Mouse (Mus musculus) hindbrain, postnatal 0 days (tissue): ENCODE data around the gene Ccdc71. TPM values are rescaled to one million over a fixed set of nuclear protein-coding genes. Genes with fewer than 3 reads are reported as not detected.

ENCODE experiments used
- ATAC-seq: fragments of 200-750 bp; cut with Nextera tagmentation; 2 replicates; pipeline ENCODE4 v1.8.0; 2017; ENCODE audit warnings: mild to moderate bottlenecking, moderate TSS enrichment, moderate library complexity
- DNase-seq: peaks from one replicate; pipeline ENCODE4 v3.0.0-alpha.2; 2015; ENCODE audit warnings: low spot score
- H3K27ac ChIP-seq: fragments of 300-500 bp; sonication (generic); 2 replicates; pipeline ENCODE4 v1.5.1; 2014; ENCODE audit warnings: mild to moderate bottlenecking
- H3K27me3 ChIP-seq: fragments of 300-500 bp; sonication (generic); 2 replicates; pipeline ENCODE4 v1.6.1; 2014; ENCODE audit warnings: low read length, mixed read lengths; ENCODE audit not compliant: insufficient read depth
- H3K36me3 ChIP-seq: fragments of 300-500 bp; sonication (generic); 2 replicates; pipeline ENCODE4 v1.6.1; 2014; ENCODE audit warnings: low read length, mixed read lengths; ENCODE audit not compliant: insufficient read depth
- H3K4me1 ChIP-seq: fragments of 300-500 bp; sonication (generic); 2 replicates; pipeline ENCODE4 v1.6.1; 2014; ENCODE audit warnings: antibody characterized with exemption, low read length, mixed read lengths; ENCODE audit not compliant: insufficient read depth
- H3K4me2 ChIP-seq: fragments of 300-500 bp; sonication (generic); 2 replicates; pipeline ENCODE4 v1.6.1; 2014; ENCODE audit warnings: low read depth, mild to moderate bottlenecking, low read length, moderate library complexity, mixed read lengths
- H3K4me3 ChIP-seq: fragments of 300-500 bp; sonication (generic); 2 replicates; pipeline ENCODE4 v1.5.1; 2014; ENCODE audit warnings: low read length
- H3K9ac ChIP-seq: fragments of 300-500 bp; sonication (generic); replicated peaks from 2 replicates; pipeline ENCODE4 v1.6.1; 2014; ENCODE audit warnings: mild to moderate bottlenecking, low read length, moderate library complexity, mixed read lengths
- H3K9me3 ChIP-seq: fragments of 300-500 bp; sonication (generic); 2 replicates; pipeline ENCODE4 v1.6.1; 2016; ENCODE audit warnings: low read length, mixed read lengths
- CTCF ChIP-seq: IDR thresholded peaks from 2 replicates; pipeline ENCODE4 v1.5.1; 2016; ENCODE audit warnings: antibody characterized with exemption, control low read depth, low read depth
- WGBS: fragments of 180-500 bp; shearing (Covaris S2); extraction: QIAGEN DNeasy Blood & Tissue Kit; methylation state at CpG from one replicate; pipeline ENCODE4 v1.1.7; 2014; 5-methylcytosine and 5-hydroxymethylcytosine counted together
- polyA plus RNA-seq: library from polyadenylated mRNA; unstranded; fragments of >200 nt; fragmentation: Nextera tagmentation; extraction: Ambion mirVana; gene quantifications from 2 replicates; pipeline ENCODE4 v1.2.1, GENCODE M21; 2015
- total RNA-seq: library from RNA; depleted of rRNA; stranded (reverse); fragments of >200 nt; gene quantifications from 2 replicates; pipeline ENCODE4 v1.2.3, GENCODE M21; 2014; rRNA removed

Ccdc71 gene
- total and polyA plus RNA-seq, 2 experiments from 2014 or later = 37.2 to 55.9 TPM

- no peaks in the 10 kb centered on the region for H3K9me3 ChIP-seq
- WGBS = under 1% methylated on average over 37 of the region's 37 CpGs
- peak within 1 kb of the TSS; percentile 87 for H3K4me2 ChIP-seq
- H3K4me3 ChIP-seq = peak within 1 kb of the TSS; percentile 71
- peak; percentile 98 for ATAC-seq
- no peaks in the 10 kb centered on the region for H3K27me3 ChIP-seq
- DNase-seq = peak; percentile 97
- peaks cover 32% of the 10 kb centered on the region; the same call in 1 of the 2 replicates for H3K36me3 ChIP-seq
- peak within 1 kb of the TSS; percentile 68 for H3K27ac ChIP-seq
- H3K9ac ChIP-seq = peak within 1 kb of the TSS; percentile 67
- TF ChIP-seq CTCF = no peak
- H3K4me1 ChIP-seq = peaks cover 11% of the 10 kb centered on the region; the same call in 1 of the 2 replicates
These were observed 47.5 kb downstream of the Ccdc71 start, which contains the start of gene Qars for GRCm38 (mm10) chr9:108507619-108508434. Gene Qars (plus strand): TSS chr9:108507706.

GRCm38 (mm10) chr9:108508776-108509175 is 48.4 kb downstream of the Ccdc71 start:
- Histone ChIP-seq H3K4me2 (peak overlapping the region; percentile 87), H3K27me3 (no peaks in the 10 kb centered on the region), H3K4me3 (peak overlapping the region; percentile 71), H3K36me3 (peaks cover 38% of the 10 kb centered on the region), H3K27ac (no peak overlapping the region), H3K4me1 (peaks cover 11% of the 10 kb centered on the region; the same call in 1 of the 2 replicates), H3K9ac (peak overlapping the region; percentile 67; the same call in 1 of the 2 replicates), H3K9me3 (no peaks in the 10 kb centered on the region)
- WGBS = 89% methylated on average over 7 of the region's 7 CpGs
- ATAC-seq (no peak), DNase-seq (no peak)
- TF ChIP-seq CTCF = no peak

Other genes with a start within 250 kb of the Ccdc71 start
- gene Dag1, start 196.6 kb upstream of the Ccdc71 start, total RNA-seq = 127 and 129 TPM in 2 replicates
- gene Dag1, start 196.6 kb upstream of the Ccdc71 start, polyA plus RNA-seq = 70.2 and 76.3 TPM in 2 replicates
- gene Nicn1, start 170.1 kb upstream of the Ccdc71 start, total RNA-seq = 79.8 and 108 TPM in 2 replicates
- gene Nicn1, start 170.1 kb upstream of the Ccdc71 start, polyA plus RNA-seq = 114 and 118 TPM in 2 replicates
- 22.5 and 27.1 TPM in 2 replicates for gene Amt, start 163.7 kb upstream of the Ccdc71 start, total RNA-seq
- gene Amt, start 163.7 kb upstream of the Ccdc71 start, polyA plus RNA-seq = 28.5 and 32.9 TPM in 2 replicates
- gene Rhoa, start 154.4 kb upstream of the Ccdc71 start, total RNA-seq = 105 and 106 TPM in 2 replicates
- gene Rhoa, start 154.4 kb upstream of the Ccdc71 start, polyA plus RNA-seq = 268 and 276 TPM in 2 replicates
- 65.2 and 66.5 TPM in 2 replicates for gene Tcta, start 154.4 kb upstream of the Ccdc71 start, total RNA-seq
- 79.4 and 80.3 TPM in 2 replicates for gene Tcta, start 154.4 kb upstream of the Ccdc71 start, polyA plus RNA-seq
- gene Gpx1, start 121.6 kb upstream of the Ccdc71 start, total RNA-seq = 224 and 226 TPM in 2 replicates
- gene Gpx1, start 121.6 kb upstream of the Ccdc71 start, polyA plus RNA-seq = 426 and 460 TPM in 2 replicates
- 92.0 and 97.8 TPM in 2 replicates for gene Usp4, start 112.7 kb upstream of the Ccdc71 start, total RNA-seq
- gene Usp4, start 112.7 kb upstream of the Ccdc71 start, polyA plus RNA-seq = 93.4 and 94.4 TPM in 2 replicates
- 0.43 and 2.8 TPM in 2 replicates for gene 1700102P08Rik, start 67.7 kb upstream of the Ccdc71 start, total RNA-seq
- 0.61 and 0.81 TPM in 2 replicates for gene 1700102P08Rik, start 67.7 kb upstream of the Ccdc71 start, polyA plus RNA-seq
- 0.97 and 1.2 TPM in 2 replicates for gene Ccdc36, start 32.0 kb upstream of the Ccdc71 start, total RNA-seq
- gene Ccdc36, start 32.0 kb upstream of the Ccdc71 start, polyA plus RNA-seq = 1.7 TPM in 2 replicates
- gene BC048562, start 24.0 kb upstream of the Ccdc71 start, total RNA-seq = not detected in 2 replicates
- gene BC048562, start 24.0 kb upstream of the Ccdc71 start, polyA plus RNA-seq = not detected in 2 replicates
- gene Klhdc8b, start 1.1 kb downstream of the Ccdc71 start, total RNA-seq = 62.6 and 72.8 TPM in 2 replicates
- 44.9 and 46.5 TPM in 2 replicates for gene Klhdc8b, start 1.1 kb downstream of the Ccdc71 start, polyA plus RNA-seq
- 77.5 and 99.8 TPM in 2 replicates for gene Lamb2, start 19.2 kb downstream of the Ccdc71 start, total RNA-seq
- gene Lamb2, start 19.2 kb downstream of the Ccdc71 start, polyA plus RNA-seq = 16.0 and 18.6 TPM in 2 replicates
- gene Usp19, start 30.1 kb downstream of the Ccdc71 start, total RNA-seq = 87.6 and 104 TPM in 2 replicates
- 51.6 and 52.0 TPM in 2 replicates for gene Usp19, start 30.1 kb downstream of the Ccdc71 start, polyA plus RNA-seq
- 153 and 175 TPM in 2 replicates for gene Qars, start 47.2 kb downstream of the Ccdc71 start, total RNA-seq
- 55.2 and 58.3 TPM in 2 replicates for gene Qars, start 47.2 kb downstream of the Ccdc71 start, polyA plus RNA-seq
- 226 and 252 TPM in 2 replicates for gene Qrich1, start 56.3 kb downstream of the Ccdc71 start, total RNA-seq
- 98.1 and 98.7 TPM in 2 replicates for gene Qrich1, start 56.3 kb downstream of the Ccdc71 start, polyA plus RNA-seq
- gene Impdh2, start 99.8 kb downstream of the Ccdc71 start, total RNA-seq = 93.8 and 98.3 TPM in 2 replicates
- gene Impdh2, start 99.8 kb downstream of the Ccdc71 start, polyA plus RNA-seq = 103 and 106 TPM in 2 replicates
- gene Ndufaf3, start 106.9 kb downstream of the Ccdc71 start, total RNA-seq = 54.1 and 70.5 TPM in 2 replicates
- 84.5 and 88.9 TPM in 2 replicates for gene Ndufaf3, start 106.9 kb downstream of the Ccdc71 start, polyA plus RNA-seq
- gene Dalrd3, start 109.4 kb downstream of the Ccdc71 start, total RNA-seq = 97.3 and 109 TPM in 2 replicates
- gene Dalrd3, start 109.4 kb downstream of the Ccdc71 start, polyA plus RNA-seq = 251 and 255 TPM in 2 replicates
- 581 and 603 TPM in 2 replicates for gene Wdr6, start 118.2 kb downstream of the Ccdc71 start, total RNA-seq
- 265 and 282 TPM in 2 replicates for gene Wdr6, start 118.2 kb downstream of the Ccdc71 start, polyA plus RNA-seq
- 50.8 and 62.6 TPM in 2 replicates for gene P4htm, start 137.1 kb downstream of the Ccdc71 start, total RNA-seq
- 38.7 and 38.8 TPM in 2 replicates for gene P4htm, start 137.1 kb downstream of the Ccdc71 start, polyA plus RNA-seq
- 52.1 and 54.8 TPM in 2 replicates for gene Arih2, start 188.9 kb downstream of the Ccdc71 start, total RNA-seq
- 38.5 and 39.7 TPM in 2 replicates for gene Arih2, start 188.9 kb downstream of the Ccdc71 start, polyA plus RNA-seq
- gene Slc25a20, start 201.6 kb downstream of the Ccdc71 start, total RNA-seq = 31.0 and 41.1 TPM in 2 replicates
- gene Slc25a20, start 201.6 kb downstream of the Ccdc71 start, polyA plus RNA-seq = 49.7 and 50.2 TPM in 2 replicates
- 87.3 and 92.2 TPM in 2 replicates for gene Prkar2a, start 228.8 kb downstream of the Ccdc71 start, total RNA-seq
- 39.7 and 43.9 TPM in 2 replicates for gene Prkar2a, start 228.8 kb downstream of the Ccdc71 start, polyA plus RNA-seq